In genomic region chr13:95534131-95534561, GRCm38 (mm10) we compare ENCODE assay signal across 9 mouse cellular contexts. TPM values are rescaled to one million over a fixed set of nuclear protein-coding genes. Genes with fewer than 3 reads are reported as not detected.
DNase-seq lines count a peak whose midpoint lies in the region; ATAC-seq and TF ChIP-seq lines count a peak whose summit lies in the region.
"Had no signal": no experiment of that assay in that cellular context is flagged by ENCODE, and none has a peak within 500 bp of the region (broad histone marks: within the 10 kb centered on the region; RNA-seq: fewer than 3 reads in every experiment).

No protein-coding gene starts in this region.

- DNase-seq in A20 (ENCODE audit: low read depth, low spot score), result peak; percentile 9
- DNase-seq in liver, embryonic 14.5 days (ENCODE audit: low read depth in 3 of 3, low spot score in 3 of 3), result no peak
- DNase-seq in Muller cell, postnatal 12 days (ENCODE audit: inconsistent ontology term), result no peak
- no peak for DNase-seq in thymus, adult 2 months
- DNase-seq in layer of hippocampus, postnatal 10 days (ENCODE audit: low spot score in 2 of 2), result no peak
- DNase-seq in thymus, postnatal 4 days, result no peak

- no peaks in the 10 kb centered on the region for H3K9me3 ChIP-seq in hindbrain, embryonic 12.5 days (replicated peaks)
- H3K9me3 ChIP-seq in liver, embryonic 14.5 days (ENCODE audit: control insufficient read depth, low read length), result no peaks in the 10 kb centered on the region

- no peak overlapping the region for H3K27ac ChIP-seq in hindbrain, embryonic 12.5 days
- H3K27ac ChIP-seq in liver, embryonic 14.5 days, result no peak overlapping the region
- no peak overlapping the region for H3K27ac ChIP-seq in thymus, adult 2 months (ENCODE audit: control insufficient read depth, insufficient read depth, low read length)

- WGBS in hindbrain, embryonic 12.5 days, result 2% methylated on average over 5 of the region's 5 CpGs
- 17% methylated on average over 5 of the region's 5 CpGs for WGBS in liver, embryonic 14.5 days (ENCODE audit: insufficient replicate concordance)
- 26% methylated on average over 5 of the region's 5 CpGs for WGBS in thymus, adult 2 months

- H3K9ac ChIP-seq in hindbrain, embryonic 12.5 days, result peak overlapping the region; percentile 5; the same call in 1 of the 2 replicates
- no peak overlapping the region for H3K9ac ChIP-seq in liver, embryonic 14.5 days (replicated peaks)

- H3K4me2 ChIP-seq in hindbrain, embryonic 12.5 days (replicated peaks), result peak overlapping the region; percentile 41
- H3K4me2 ChIP-seq in liver, embryonic 14.5 days (ENCODE audit: low read depth), result peak overlapping the region; percentile 29

- no peak overlapping the region for H3K4me3 ChIP-seq in hindbrain, embryonic 12.5 days
- H3K4me3 ChIP-seq in liver, embryonic 14.5 days (ENCODE audit: insufficient read depth in 1 of 2, low read depth in 2 of 2, low read length in 2 of 2), result no peak overlapping the region
- H3K4me3 ChIP-seq in thymus, adult 2 months (ENCODE audit: control insufficient read depth, insufficient read depth, low read length), result no peak overlapping the region

- no peaks in the 10 kb centered on the region for H3K36me3 ChIP-seq in hindbrain, embryonic 12.5 days
- no peaks in the 10 kb centered on the region for H3K36me3 ChIP-seq in liver, embryonic 14.5 days (replicated peaks; ENCODE audit: control insufficient read depth, insufficient read depth, low read depth)
- no peaks in the 10 kb centered on the region for H3K36me3 ChIP-seq in thymus, adult 2 months (ENCODE audit: control insufficient read depth, insufficient read depth, low read length)

- no peak for TF ChIP-seq CTCF in liver, embryonic 14.5 days (IDR thresholded peaks at IDR 0.05; ENCODE audit: low read depth)
- TF ChIP-seq CTCF in thymus, adult 2 months (IDR thresholded peaks at IDR 0.05; ENCODE audit: borderline replicate concordance, control insufficient read depth, extremely low read depth, insufficient read depth, low read length, poor library complexity), result no peak

- TF ChIP-seq POLR2A in thymus, adult 2 months (IDR thresholded peaks at IDR 0.05; ENCODE audit: control insufficient read depth, extremely low read depth, insufficient read depth, low read length, poor library complexity), result no peak

- 0 out of 2 replicates have a peak, but pooled peaks cover 4% of the 10 kb centered on the region for H3K27me3 ChIP-seq in hindbrain, embryonic 12.5 days
- H3K27me3 ChIP-seq in liver, embryonic 14.5 days (ENCODE audit: control insufficient read depth, insufficient read depth, low read length), result peaks cover 3% of the 10 kb centered on the region
- no peaks in the 10 kb centered on the region for H3K27me3 ChIP-seq in thymus, adult 2 months (ENCODE audit: control insufficient read depth, insufficient read depth, low read length)

- no peak for TF ChIP-seq EP300 in liver, embryonic 14.5 days (IDR thresholded peaks at IDR 0.05; ENCODE audit: low read depth)

- peak; percentile 34; the same call in 1 of the 2 replicates for ATAC-seq in common myeloid progenitor, adult 5-6 weeks (replicated peaks; ENCODE audit: low read depth, poor library complexity, severe bottlenecking)
- ATAC-seq in hindbrain, embryonic 12.5 days (ENCODE audit: low FRiP score), result peak; percentile 75
- ATAC-seq in liver, embryonic 14.5 days (ENCODE audit: insufficient read depth), result no peak

- peaks cover 27% of the 10 kb centered on the region for H3K4me1 ChIP-seq in hindbrain, embryonic 12.5 days
- peaks cover 24 to 32% of the 10 kb centered on the region in 2 experiments for H3K4me1 ChIP-seq in liver, embryonic 14.5 days (replicated peaks; ENCODE audit: control insufficient read depth in 2 of 2, insufficient read depth in 2 of 2, low read length in 1 of 2)
- 0 out of 2 replicates have a peak, but pooled peaks cover 3% of the 10 kb centered on the region for H3K4me1 ChIP-seq in thymus, adult 2 months (replicated peaks; ENCODE audit: control insufficient read depth, insufficient read depth, low read length)

RNA-seq across cellular contexts. Expression of gene F2rl1, which starts 9.1 kb away (rescaled TPM):
- 0.10 and 0.78 TPM in 2 replicates for total RNA-seq in common myeloid progenitor, adult 5-6 weeks (2017)
- 0.21 and 0.25 TPM in 2 replicates for polyA plus RNA-seq in hindbrain, embryonic 12.5 days (2016; fragmentation: Nextera tagmentation; extraction: Ambion mirVana)
- polyA plus RNA-seq in liver, embryonic 14.5 days (2012; rRNA removed), result 0.71 and 0.84 TPM in 2 replicates
- polyA plus RNA-seq in liver, embryonic 14.5 days (2014; fragmentation: Nextera tagmentation; extraction: Ambion mirVana), result 0.30 and 0.67 TPM in 2 replicates
- 7.8 and 8.5 TPM in 2 replicates for polyA plus RNA-seq in thymus, adult 2 months (2012; rRNA removed)
- total RNA-seq in layer of hippocampus, postnatal 10 days (2021), result under 1 TPM; 0.16 to 0.31 TPM

RNA-seq across cellular contexts. Expression of gene S100z, which starts 55.6 kb away (rescaled TPM):
- total RNA-seq in common myeloid progenitor, adult 5-6 weeks (2017), result not detected in 2 replicates
- polyA plus RNA-seq in hindbrain, embryonic 12.5 days (2016; fragmentation: Nextera tagmentation; extraction: Ambion mirVana), result not detected in 2 replicates
- not detected in 2 replicates for polyA plus RNA-seq in liver, embryonic 14.5 days (2012; rRNA removed)
- not detected in 2 replicates for polyA plus RNA-seq in liver, embryonic 14.5 days (2014; fragmentation: Nextera tagmentation; extraction: Ambion mirVana)
- not detected in 2 replicates for polyA plus RNA-seq in thymus, adult 2 months (2012; rRNA removed)
- total RNA-seq in layer of hippocampus, postnatal 10 days (2021), result not detected
- total RNA-seq: neutrophil, adult 5-6 weeks had no signal
